Mouse (Mus musculus): ENCODE data around the gene Gm21861. TPM values are rescaled to one million over a fixed set of nuclear protein-coding genes. Genes with fewer than 3 reads are reported as not detected.
"Not testable (repeated sequence)": the region's sequence is repeated elsewhere in the genome, so short reads cannot be mapped to it uniquely, and the experiment has no call there.

Gene Gm21861
- polyA plus RNA-seq (2015; fragmentation: Nextera tagmentation; extraction: Ambion mirVana), result not detected in 2 replicates

- H3K27ac ChIP-seq (ENCODE audit: low read depth), result not testable (repeated sequence)
- no CpG with 5 or more reads among the region's 7 CpGs for WGBS (ENCODE audit: insufficient replicate concordance)
Observed at GRCm38 (mm10) chrY:58814497-58814896, at the start of gene Gm21861. TSS of gene Gm21861 (minus strand) at chrY:58814597.

More at GRCm38 (mm10) chrY:58814497-58814896, at the start of gene Gm21861:
- not testable (repeated sequence) for H3K4me3 ChIP-seq (ENCODE audit: low read depth, low read length); H3K36me3 ChIP-seq (replicated peaks; ENCODE audit: insufficient read depth, low read length); H3K9ac ChIP-seq (replicated peaks); H3K9me3 ChIP-seq (ENCODE audit: low read length); ATAC-seq; DNase-seq; H3K27me3 ChIP-seq (ENCODE audit: insufficient read depth, low read length); H3K4me1 ChIP-seq (ENCODE audit: insufficient read depth); H3K4me2 ChIP-seq (ENCODE audit: low read depth, low read length)

Measured in liver, postnatal 0 days (tissue).